Mouse (Mus musculus): Measurements from ENCODE around the gene Lipm. TPM values are rescaled to one million over a fixed set of nuclear protein-coding genes. Genes with fewer than 3 reads are reported as not detected.

Lipm gene
- under 1 TPM; 0.12 to 0.21 TPM for total RNA-seq (2021)

GRCm38 (mm10) chr19:34100633-34101032, at the start of gene Lipm:
TSS of gene Lipm (plus strand) at chr19:34100933.
- no peak for DNase-seq (ENCODE audit: extremely low spot score in 1 of 2, low spot score in 1 of 2)

DNA sequence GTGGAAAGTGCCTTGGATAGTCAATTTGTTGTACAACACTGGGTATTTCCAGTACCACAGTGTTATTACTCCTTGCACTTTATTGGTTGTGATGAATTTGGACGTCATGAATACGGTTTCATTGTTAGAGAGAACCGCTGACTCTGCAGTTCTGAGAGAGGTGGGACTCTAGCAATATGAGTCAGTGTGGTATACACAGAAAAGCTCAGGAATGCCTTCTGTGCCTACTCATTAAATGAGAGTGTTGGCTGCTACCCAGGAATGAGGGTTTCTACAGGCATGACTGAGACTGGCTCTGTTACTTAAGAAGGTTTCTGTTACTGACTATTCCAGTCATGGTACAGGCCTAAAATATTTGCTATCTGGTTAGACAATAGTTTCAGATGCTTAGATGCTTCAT, 49.2 kb upstream of the Lipm start:
- no peak for DNase-seq (ENCODE audit: extremely low spot score in 1 of 2, low spot score in 1 of 2)

DNA sequence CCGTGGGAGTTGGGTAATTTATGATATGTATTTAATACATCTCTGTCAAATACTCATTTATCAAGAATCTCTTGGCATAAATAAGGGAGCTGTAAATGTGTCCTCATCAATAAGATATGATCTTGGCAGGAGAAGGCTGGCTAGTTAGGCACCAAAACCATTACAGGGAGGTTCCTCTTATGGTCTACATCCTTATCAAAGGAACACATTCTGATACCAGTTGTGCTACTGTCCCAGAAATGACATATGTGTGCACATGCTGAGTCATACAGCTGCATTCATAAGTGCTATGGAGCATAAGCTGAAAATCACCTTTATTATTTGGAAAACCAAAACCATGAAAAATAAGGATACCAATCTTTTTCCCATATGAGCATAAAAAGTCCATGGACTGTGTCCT, 37.2 kb upstream of the Lipm start:
- DNase-seq (ENCODE audit: extremely low spot score in 1 of 2, low spot score in 1 of 2): no peak

DNA sequence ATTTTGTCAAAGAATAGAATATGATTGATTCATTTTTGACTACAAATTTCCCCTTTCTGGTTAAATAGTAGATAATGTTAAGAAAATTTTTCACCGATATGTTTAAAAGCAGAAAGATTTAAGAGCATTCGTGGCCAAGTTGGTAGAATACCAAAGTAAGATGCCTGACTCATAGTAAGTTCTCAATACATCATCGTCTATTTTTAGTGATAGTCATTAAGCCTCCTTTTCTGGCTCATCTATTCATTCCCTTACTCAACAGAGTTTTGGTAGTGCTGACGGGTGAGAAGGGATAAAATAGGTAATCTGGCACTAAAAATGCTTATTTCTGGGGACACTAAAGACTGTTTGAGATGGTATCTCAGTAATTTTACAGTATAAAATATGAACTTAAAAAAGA, 36.7 kb upstream of the Lipm start:
- DNase-seq (ENCODE audit: extremely low spot score in 1 of 2, low spot score in 1 of 2): no peak

DNA sequence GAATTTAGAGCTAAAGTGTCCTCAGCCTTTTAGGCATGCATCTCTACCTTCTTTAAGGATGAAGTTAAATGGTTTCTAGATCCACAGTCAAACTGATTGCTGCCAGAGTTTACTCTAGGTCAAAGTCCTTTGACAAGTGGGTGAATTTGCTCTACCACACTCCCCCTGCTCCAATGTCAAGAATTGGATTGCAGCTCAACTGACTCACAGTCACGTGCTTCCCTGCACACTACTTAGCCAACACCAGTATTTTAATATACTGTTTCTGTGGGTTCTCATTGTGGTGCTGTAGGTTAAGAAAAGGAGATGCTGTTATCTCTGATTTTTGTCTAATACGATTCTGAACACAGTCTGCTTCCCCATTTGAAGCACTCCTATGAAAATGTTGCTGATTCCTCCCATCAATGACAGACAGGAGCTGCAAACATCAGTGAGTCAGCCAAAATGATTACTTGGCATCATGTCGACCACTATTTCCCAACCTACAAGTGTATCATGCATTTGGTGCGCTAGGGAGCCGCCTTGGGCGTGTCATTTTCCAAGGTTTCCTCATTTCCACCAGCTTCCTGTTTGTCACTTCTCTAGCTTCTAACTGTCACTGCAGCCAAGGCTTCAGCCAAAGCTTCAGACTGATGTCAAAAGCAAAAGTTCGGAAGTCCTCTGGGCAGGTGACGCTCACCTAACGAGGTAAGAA, 33.8 kb upstream of the Lipm start, which contains the start of gene Lipn:
Gene Lipn (plus strand): TSS at position 580 of the 694 bp plus-strand sequence.
- no peak for DNase-seq (ENCODE audit: extremely low spot score in 1 of 2, low spot score in 1 of 2)

DNA sequence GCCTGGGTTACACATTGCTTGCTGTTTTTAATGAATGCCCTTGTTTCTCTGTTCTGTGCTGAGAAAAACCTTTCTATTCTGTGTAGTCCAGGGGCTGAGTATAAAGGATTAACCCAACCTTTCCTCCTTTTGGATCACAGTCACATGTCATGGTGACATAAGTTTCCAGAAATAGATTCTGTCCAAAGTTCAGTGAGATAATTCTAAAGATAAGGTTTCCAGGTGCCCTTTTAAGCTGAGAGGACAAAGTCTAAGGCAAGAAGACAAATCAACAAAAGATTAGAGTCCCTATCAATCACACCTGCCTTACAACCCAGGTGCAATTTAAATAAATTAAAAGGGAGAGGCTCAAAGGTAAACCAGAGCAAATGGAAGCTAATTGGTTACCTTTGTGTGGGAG, 26.5 kb upstream of the Lipm start:
- DNase-seq (ENCODE audit: extremely low spot score in 1 of 2, low spot score in 1 of 2): no peak

- no peak for DNase-seq (ENCODE audit: extremely low spot score in 1 of 2, low spot score in 1 of 2)
Observed at GRCm38 (mm10) chr19:34078130-34078529, 22.6 kb upstream of the Lipm start.

GRCm38 (mm10) chr19:34089011-34089680, 11.6 kb upstream of the Lipm start:
- DNase-seq (ENCODE audit: extremely low spot score in 1 of 2, low spot score in 1 of 2): no peak

DNA sequence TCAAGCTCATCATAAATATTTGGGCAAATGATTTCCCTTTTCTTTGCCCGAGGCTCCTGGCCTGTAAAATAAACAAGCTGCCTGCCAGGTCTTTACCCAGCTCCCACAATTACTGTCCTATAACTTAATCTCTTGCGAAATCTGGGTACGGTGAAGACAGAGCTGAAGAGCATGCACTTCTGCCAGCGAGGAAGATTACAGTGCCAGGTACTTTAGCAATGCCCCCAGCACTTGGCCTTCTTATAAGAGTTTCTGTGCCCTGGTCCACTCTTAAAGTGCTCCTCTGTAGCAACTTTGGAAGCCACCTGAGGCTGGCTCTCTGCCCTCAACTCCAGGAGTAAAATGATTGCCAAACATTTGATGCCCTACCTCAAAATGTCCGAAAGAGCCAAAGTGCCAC, 5.4 kb upstream of the Lipm start:
- DNase-seq (ENCODE audit: extremely low spot score in 1 of 2, low spot score in 1 of 2): no peak

DNA sequence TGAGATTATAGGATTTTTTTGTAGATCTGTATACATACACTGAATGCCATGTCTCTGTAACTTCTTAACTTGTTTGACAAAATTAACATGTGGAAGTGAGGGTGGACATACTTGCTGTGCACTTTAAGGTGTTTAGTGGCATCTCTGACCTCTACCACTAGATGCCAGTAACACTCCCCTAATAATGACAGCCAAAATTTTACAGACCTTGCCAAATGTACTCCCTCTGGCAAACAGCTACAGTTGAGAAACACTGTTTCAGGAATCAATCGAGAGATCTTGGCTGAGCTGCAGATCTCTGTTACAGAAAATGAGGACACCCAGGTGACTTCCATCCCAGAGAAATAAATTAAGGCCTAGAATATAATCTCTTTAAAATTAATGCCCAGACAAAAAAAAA, 4.5 kb upstream of the Lipm start:
- DNase-seq (ENCODE audit: extremely low spot score in 1 of 2, low spot score in 1 of 2): no peak

GRCm38 (mm10) chr19:34101888-34102287, 1.2 kb downstream of the Lipm start:
- no peak for DNase-seq (ENCODE audit: extremely low spot score in 1 of 2, low spot score in 1 of 2)

DNA sequence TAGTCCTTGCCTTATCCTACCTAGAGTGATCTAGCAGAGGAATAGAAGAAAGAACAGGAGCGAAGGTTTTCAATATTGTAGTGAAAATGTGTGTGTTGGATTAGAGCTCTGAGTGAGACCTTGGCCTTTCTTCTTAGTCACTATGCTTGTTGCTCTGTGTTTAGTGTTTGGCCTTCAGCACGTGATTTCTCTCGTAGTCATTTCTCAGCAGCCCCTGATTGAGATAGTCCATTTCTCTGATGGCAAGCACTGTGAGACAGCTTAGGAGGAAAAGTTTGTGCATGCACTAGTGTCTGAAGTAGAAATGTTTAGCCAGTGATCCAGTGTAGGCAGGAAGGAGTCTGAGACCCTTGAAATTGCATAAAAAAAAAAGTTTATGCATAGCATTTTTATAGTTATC, 4.1 kb downstream of the Lipm start:
- no peak for DNase-seq (ENCODE audit: extremely low spot score in 1 of 2, low spot score in 1 of 2)

DNA sequence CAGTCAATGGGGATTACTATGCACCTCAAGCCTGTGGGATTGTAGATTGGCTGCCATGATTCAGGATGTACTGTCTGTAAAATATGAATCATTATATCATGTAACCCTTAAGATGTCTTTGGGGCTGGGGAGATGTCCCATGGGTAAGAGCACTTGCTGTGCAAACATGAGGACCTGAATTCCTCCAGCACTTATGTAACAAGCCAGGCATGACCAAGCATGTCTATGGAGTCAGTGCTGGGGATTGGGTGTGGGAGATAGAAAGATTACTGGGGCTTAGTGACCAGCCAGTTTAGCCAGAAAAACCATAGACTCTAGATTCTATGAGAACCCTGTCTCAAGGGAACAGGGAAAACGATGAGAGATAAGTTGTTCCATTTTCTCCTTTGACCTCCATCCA, 18.4 kb downstream of the Lipm start:
- DNase-seq (ENCODE audit: extremely low spot score in 1 of 2, low spot score in 1 of 2): no peak

GRCm38 (mm10) chr19:34119653-34120052, 18.9 kb downstream of the Lipm start:
- no peak for DNase-seq (ENCODE audit: extremely low spot score in 1 of 2, low spot score in 1 of 2)

- DNase-seq (ENCODE audit: extremely low spot score in 1 of 2, low spot score in 1 of 2): no peak
Observed at GRCm38 (mm10) chr19:34120107-34120731, 19.5 kb downstream of the Lipm start.

GRCm38 (mm10) chr19:34138720-34139430, 38.1 kb downstream of the Lipm start:
- DNase-seq (ENCODE audit: extremely low spot score in 1 of 2, low spot score in 1 of 2): no peak

GRCm38 (mm10) chr19:34139431-34140046, 38.8 kb downstream of the Lipm start:
- no peak for DNase-seq (ENCODE audit: extremely low spot score in 1 of 2, low spot score in 1 of 2)

DNA sequence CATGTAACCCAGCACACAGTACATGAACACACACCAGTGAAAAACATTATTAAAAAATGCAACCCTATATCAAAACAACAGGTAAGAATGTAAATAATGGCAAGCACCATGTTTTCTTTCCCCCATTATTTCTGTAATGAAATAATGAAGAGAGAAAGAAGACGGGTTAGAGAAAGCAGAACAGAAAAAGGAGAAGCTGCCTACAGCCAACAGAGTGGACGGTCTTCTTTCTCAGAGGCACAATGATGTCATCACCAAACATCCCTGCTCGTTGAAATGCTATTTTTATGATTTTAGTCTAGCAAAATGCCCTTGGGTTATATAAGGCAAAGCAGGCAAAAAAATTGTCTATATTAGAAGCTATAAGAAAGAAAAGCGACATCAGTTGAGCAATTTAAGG, 47.7 kb downstream of the Lipm start:
- no peak for DNase-seq (ENCODE audit: extremely low spot score in 1 of 2, low spot score in 1 of 2)

DNA sequence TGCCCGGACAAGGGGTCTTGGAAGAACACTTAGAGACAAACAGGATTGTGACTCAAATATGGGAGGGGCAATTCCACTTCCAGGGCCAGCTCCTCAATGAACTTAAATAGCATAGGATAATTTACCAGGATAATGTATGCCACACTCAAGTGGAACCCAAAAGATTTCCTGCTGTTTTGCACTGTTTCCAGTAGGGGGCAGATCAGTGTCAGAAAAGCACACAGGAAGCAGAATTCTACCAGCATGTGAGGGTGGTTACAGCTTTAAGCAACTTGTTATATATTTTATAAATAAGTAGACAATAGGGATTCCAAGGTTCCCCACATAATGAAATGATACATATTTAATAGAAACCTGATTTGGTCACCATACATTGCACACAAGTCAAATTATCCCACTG, 51.2 kb downstream of the Lipm start:
- DNase-seq (ENCODE audit: extremely low spot score in 1 of 2, low spot score in 1 of 2): no peak

- no peak for DNase-seq (ENCODE audit: extremely low spot score in 1 of 2, low spot score in 1 of 2)
Observed at GRCm38 (mm10) chr19:34153263-34154144, 52.8 kb downstream of the Lipm start.
